Mouse (Mus musculus) adrenal gland, adult 2 months (tissue): Measurements from ENCODE around the gene Hist1h2bl. TPM values are rescaled to one million over a fixed set of nuclear protein-coding genes. Genes with fewer than 3 reads are reported as not detected.

Experiments
- microRNA-seq, 2 experiments: library from miRNA; unstranded; fragments of <30 nt; microRNA quantifications; one replicate each; pipeline ENCODE4 v1.2.0; 2021
- polyA plus RNA-seq: library from polyadenylated mRNA; depleted of rRNA; stranded (reverse); fragments of >200 nt; gene quantifications from 2 replicates; pipeline ENCODE4 v1.2.3, GENCODE M21; 2012; rRNA removed
- total RNA-seq, 2 experiments: library from RNA; stranded (reverse); gene quantifications; 2 replicates each; pipeline ENCODE4 v1.2.3; 2021

Gene Hist1h2bl
- total and polyA plus RNA-seq, 3 experiments: 0.49 to 36.9 (median 24.1) TPM

Small RNA genes lying within 50 kb of the gene (microRNA-seq; reads per million reads assigned to microRNA genes)
- gene Gm44357 (0 reads per million in 2 experiments), gene Gm44367 (0 reads per million in 2 experiments), gene Gm44454 (0 reads per million in 2 experiments)

Other genes starting within 250 kb of the Hist1h2bl start
Only the 30 nearest of the 32 such genes appear.
- gene Gm10065, start 236.7 kb downstream of the Hist1h2bl start, total RNA-seq: not detected
- gene Gm10065, start 236.7 kb downstream of the Hist1h2bl start, polyA plus RNA-seq: 1.4 TPM in 1 of 2 replicates, not detected in the other
- gene AK157302, start 220.9 kb downstream of the Hist1h2bl start, total RNA-seq: 10 to 100 TPM; 13.3 to 14.2 TPM
- gene AK157302, start 220.9 kb downstream of the Hist1h2bl start, polyA plus RNA-seq: 0.09 TPM in 1 of 2 replicates, not detected in the other
- gene Gm11273, start 214.7 kb downstream of the Hist1h2bl start, total RNA-seq: 100 to 1,000 TPM in 1 of 2 experiments, 10 to 100 TPM in 1; 95.4 to 165 TPM
- 56.6 and 56.8 TPM in 2 replicates for gene Gm11273, start 214.7 kb downstream of the Hist1h2bl start, polyA plus RNA-seq
- 10 to 100 TPM; 13.9 to 17.1 TPM for gene Zkscan8, start 185.0 kb downstream of the Hist1h2bl start, total RNA-seq
- gene Zkscan8, start 185.0 kb downstream of the Hist1h2bl start, polyA plus RNA-seq: 1.2 and 1.5 TPM in 2 replicates
- gene Olfr1366, start 173.3 kb downstream of the Hist1h2bl start, total RNA-seq: not detected
- not detected in 2 replicates for gene Olfr1366, start 173.3 kb downstream of the Hist1h2bl start, polyA plus RNA-seq
- not detected for gene Olfr1535, start 156.2 kb downstream of the Hist1h2bl start, total RNA-seq
- not detected in 2 replicates for gene Olfr1535, start 156.2 kb downstream of the Hist1h2bl start, polyA plus RNA-seq
- gene Olfr1364, start 134.4 kb downstream of the Hist1h2bl start, total RNA-seq: not detected
- not detected in 2 replicates for gene Olfr1364, start 134.4 kb downstream of the Hist1h2bl start, polyA plus RNA-seq
- not detected for gene Olfr1362, start 102.1 kb downstream of the Hist1h2bl start, total RNA-seq
- 0.04 TPM in 1 of 2 replicates, not detected in the other for gene Olfr1362, start 102.1 kb downstream of the Hist1h2bl start, polyA plus RNA-seq
- not detected for gene Olfr11, start 73.6 kb downstream of the Hist1h2bl start, total RNA-seq
- not detected in 2 replicates for gene Olfr11, start 73.6 kb downstream of the Hist1h2bl start, polyA plus RNA-seq
- not detected for gene Olfr1361, start 52.8 kb downstream of the Hist1h2bl start, total RNA-seq
- not detected in 2 replicates for gene Olfr1361, start 52.8 kb downstream of the Hist1h2bl start, polyA plus RNA-seq
- not detected for gene Olfr1360, start 38.7 kb downstream of the Hist1h2bl start, total RNA-seq
- not detected in 2 replicates for gene Olfr1360, start 38.7 kb downstream of the Hist1h2bl start, polyA plus RNA-seq
- gene Olfr1359, start 18.0 kb downstream of the Hist1h2bl start, total RNA-seq: not detected
- gene Olfr1359, start 18.0 kb downstream of the Hist1h2bl start, polyA plus RNA-seq: not detected in 2 replicates
- 10 to 100 TPM; 28.5 to 38.1 TPM for gene Hist1h2ai, start 279 bp upstream of the Hist1h2bl start, total RNA-seq
- gene Hist1h2ai, start 279 bp upstream of the Hist1h2bl start, polyA plus RNA-seq: 5.7 and 9.3 TPM in 2 replicates
- 10 to 100 TPM; 16.3 to 42.1 TPM for gene Hist1h3h, start 1.5 kb upstream of the Hist1h2bl start, total RNA-seq
- gene Hist1h3h, start 1.5 kb upstream of the Hist1h2bl start, polyA plus RNA-seq: 5.5 and 8.7 TPM in 2 replicates
- gene Hist1h2bm, start 5.9 kb upstream of the Hist1h2bl start, total RNA-seq: 1 to 10 TPM; 6.5 to 7.0 TPM
- gene Hist1h2bm, start 5.9 kb upstream of the Hist1h2bl start, polyA plus RNA-seq: 0.28 and 0.56 TPM in 2 replicates
- gene Hist1h4j, start 18.9 kb upstream of the Hist1h2bl start, total RNA-seq: 10 to 100 TPM in 1 of 2 experiments, 1 to 10 TPM in 1; 7.5 to 11.4 TPM
- gene Hist1h4j, start 18.9 kb upstream of the Hist1h2bl start, polyA plus RNA-seq: 0.52 TPM in 2 replicates
- 100 to 1,000 TPM in 1 of 2 experiments, 10 to 100 TPM in 1; 76.0 to 101 TPM for gene Hist1h4k, start 34.4 kb upstream of the Hist1h2bl start, total RNA-seq
- gene Hist1h4k, start 34.4 kb upstream of the Hist1h2bl start, polyA plus RNA-seq: 10.2 and 12.5 TPM in 2 replicates
- gene Hist1h2ak, start 37.7 kb upstream of the Hist1h2bl start, total RNA-seq: 10 to 100 TPM; 10.8 to 11.1 TPM
- gene Hist1h2ak, start 37.7 kb upstream of the Hist1h2bl start, polyA plus RNA-seq: 5.4 and 7.8 TPM in 2 replicates
- gene Hist1h2bn, start 38.0 kb upstream of the Hist1h2bl start, total RNA-seq: 10 to 100 TPM; 16.7 to 17.2 TPM
- 2.5 and 8.2 TPM in 2 replicates for gene Hist1h2bn, start 38.0 kb upstream of the Hist1h2bl start, polyA plus RNA-seq
- 10 to 100 TPM; 11.6 to 11.7 TPM for gene Hist1h1b, start 64.5 kb upstream of the Hist1h2bl start, total RNA-seq
- 0.34 and 0.37 TPM in 2 replicates for gene Hist1h1b, start 64.5 kb upstream of the Hist1h2bl start, polyA plus RNA-seq
- 10 to 100 TPM; 41.4 to 42.7 TPM for gene Hist1h3i, start 67.2 kb upstream of the Hist1h2bl start, total RNA-seq
- 16.8 and 25.5 TPM in 2 replicates for gene Hist1h3i, start 67.2 kb upstream of the Hist1h2bl start, polyA plus RNA-seq
- gene Hist1h2an, start 71.1 kb upstream of the Hist1h2bl start, total RNA-seq: 1 to 10 TPM; 3.4 to 4.6 TPM
- gene Hist1h2an, start 71.1 kb upstream of the Hist1h2bl start, polyA plus RNA-seq: 4.2 TPM in 1 of 2 replicates, not detected in the other
- gene Hist1h2bp, start 71.3 kb upstream of the Hist1h2bl start, total RNA-seq: 10 to 100 TPM in 1 of 2 experiments, 1 to 10 TPM in 1; 8.5 to 10.7 TPM
- 1.6 TPM in 1 of 2 replicates, not detected in the other for gene Hist1h2bp, start 71.3 kb upstream of the Hist1h2bl start, polyA plus RNA-seq
- 10 to 100 TPM; 35.5 to 55.7 TPM for gene Hist1h2bq, start 94.1 kb upstream of the Hist1h2bl start, total RNA-seq
- gene Hist1h2bq, start 94.1 kb upstream of the Hist1h2bl start, polyA plus RNA-seq: 13.1 and 16.6 TPM in 2 replicates
- 10 to 100 TPM; 16.1 to 19.4 TPM for gene Hist1h2ao, start 94.3 kb upstream of the Hist1h2bl start, total RNA-seq
- gene Hist1h2ao, start 94.3 kb upstream of the Hist1h2bl start, polyA plus RNA-seq: not detected in 2 replicates
- 100 to 1,000 TPM; 165 to 190 TPM for gene Hist1h4m, start 95.6 kb upstream of the Hist1h2bl start, total RNA-seq
- gene Hist1h4m, start 95.6 kb upstream of the Hist1h2bl start, polyA plus RNA-seq: 4.5 TPM in 1 of 2 replicates, not detected in the other
- 10 to 100 TPM; 22.2 to 52.8 TPM for gene Hist1h4n, start 116.1 kb upstream of the Hist1h2bl start, total RNA-seq
- 4.1 and 6.6 TPM in 2 replicates for gene Hist1h4n, start 116.1 kb upstream of the Hist1h2bl start, polyA plus RNA-seq
- 10 to 100 TPM; 24.8 to 29.8 TPM for gene Hist1h2ap, start 117.4 kb upstream of the Hist1h2bl start, total RNA-seq
- gene Hist1h2ap, start 117.4 kb upstream of the Hist1h2bl start, polyA plus RNA-seq: 126 and 141 TPM in 2 replicates
- 10 to 100 TPM; 36.5 to 55.8 TPM for gene Hist1h2br, start 117.6 kb upstream of the Hist1h2bl start, total RNA-seq
- 12.6 and 15.9 TPM in 2 replicates for gene Hist1h2br, start 117.6 kb upstream of the Hist1h2bl start, polyA plus RNA-seq
- 1 to 10 TPM; 1.7 to 1.9 TPM for gene Zfp184, start 229.0 kb upstream of the Hist1h2bl start, total RNA-seq
- gene Zfp184, start 229.0 kb upstream of the Hist1h2bl start, polyA plus RNA-seq: 0.26 and 0.35 TPM in 2 replicates